Mouse (Mus musculus) liver, adult 2 months (tissue): Measurements from ENCODE around the gene Pdlim4. TPM values are rescaled to one million over a fixed set of nuclear protein-coding genes. Genes with fewer than 3 reads are reported as not detected.

Experiments used
- DNase-seq: peaks from one replicate; pipeline ENCODE4 v3.0.0-alpha.2; 2011; ENCODE audit warnings: low read depth, low spot score; ENCODE audit errors: extremely low read depth
- H3K27ac ChIP-seq: fragments of 200-500 bp; replicated peaks from 2 replicates; pipeline ENCODE4 v1.5.1; 2012; ENCODE audit warnings: low read depth, mild to moderate bottlenecking, control low read depth, inconsistent platforms, low read length; ENCODE audit not compliant: insufficient read depth
- H3K27me3 ChIP-seq: fragments of 200-500 bp; 2 replicates; pipeline ENCODE4 v1.6.1; 2012; ENCODE audit warnings: mild to moderate bottlenecking, moderate library complexity, low read length, inconsistent platforms; ENCODE audit not compliant: control insufficient read depth, insufficient read depth
- H3K36me3 ChIP-seq: fragments of 200-500 bp; 2 replicates; pipeline ENCODE4 v1.6.1; 2012; ENCODE audit warnings: low read length, inconsistent platforms; ENCODE audit not compliant: control insufficient read depth, insufficient read depth
- H3K4me1 ChIP-seq: fragments of 200-500 bp; 2 replicates; pipeline ENCODE4 v1.6.1; 2011; ENCODE audit warnings: low read length; ENCODE audit not compliant: control insufficient read depth, insufficient read depth
- H3K4me3 ChIP-seq: fragments of 200-500 bp; 2 replicates; pipeline ENCODE4 v1.5.1; 2011; ENCODE audit warnings: low read depth, mild to moderate bottlenecking, control low read depth, low read length, moderate library complexity; ENCODE audit not compliant: insufficient read depth
- H3K79me2 ChIP-seq: fragments of 200-500 bp; 2 replicates; pipeline ENCODE4 v1.6.1; 2012; ENCODE audit warnings: inconsistent platforms, mild to moderate bottlenecking, low read length, moderate library complexity; ENCODE audit not compliant: control insufficient read depth, insufficient read depth
- H3K9ac ChIP-seq: fragments of 200-500 bp; 2 replicates; pipeline ENCODE4 v1.6.1; 2012; ENCODE audit warnings: low read depth, mild to moderate bottlenecking, control low read depth, inconsistent platforms, low read length
- CTCF ChIP-seq: fragments of 200-500 bp; IDR thresholded peaks from 2 replicates; pipeline ENCODE4 v1.5.1; 2011; ENCODE audit warnings: low read depth, low read length, control low read depth
- POLR2A ChIP-seq: fragments of 200-500 bp; IDR thresholded peaks from 2 replicates; pipeline ENCODE4 v1.6.1; 2011; ENCODE audit warnings: low read length, control low read depth; ENCODE audit not compliant: insufficient read depth; ENCODE audit errors: extremely low read depth
- WGBS: fragments of 180-500 bp; shearing (Covaris S2); methylation state at CpG from one replicate; pipeline ENCODE4 v1.1.7; 2018; 5-methylcytosine and 5-hydroxymethylcytosine counted together
- polyA plus RNA-seq: library from polyadenylated mRNA; depleted of rRNA; stranded (reverse); fragments of >200 nt; gene quantifications from 2 replicates; pipeline ENCODE4 v1.2.3, GENCODE M21; 2012
- total RNA-seq: library from RNA; depleted of rRNA; stranded (reverse); fragments of >200 nt; gene quantifications from 2 replicates; pipeline ENCODE4 v1.2.3, GENCODE M21; 2014

Gene Pdlim4
- total and polyA plus RNA-seq, 2 experiments = 1.6 to 3.0 TPM

DNA sequence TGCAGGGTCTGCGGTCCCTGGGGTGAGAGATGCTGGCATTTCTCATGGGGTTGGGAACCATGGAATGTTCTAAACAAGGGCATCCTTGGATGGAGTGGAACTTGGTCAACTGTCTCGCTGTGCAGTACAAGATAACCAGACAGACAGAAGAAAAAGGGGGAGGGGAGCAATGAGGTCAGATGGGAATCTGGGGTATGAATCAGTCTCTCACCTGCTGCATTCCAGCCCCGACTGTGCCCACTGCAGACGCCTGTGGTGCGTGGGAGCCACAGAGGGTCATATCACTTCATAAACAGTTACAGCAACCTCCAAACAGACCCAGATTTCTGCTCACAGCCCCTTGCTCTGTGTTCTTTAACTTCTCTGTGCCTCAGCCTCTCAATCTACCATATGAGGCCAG lies 2.4 kb downstream of the Pdlim4 start:
- TF ChIP-seq CTCF = no peak
- TF ChIP-seq POLR2A = no peak
- H3K4me1 ChIP-seq = no peaks in the 10 kb centered on the region
- H3K27ac ChIP-seq = no peak overlapping the region
- DNase-seq = no peak
- no peaks in the 10 kb centered on the region; the same call in 1 of the 2 replicates for H3K27me3 ChIP-seq
- H3K9ac ChIP-seq = no peak overlapping the region
- 85% methylated on average over 5 of the region's 5 CpGs for WGBS
- no peaks in the 10 kb centered on the region for H3K79me2 ChIP-seq
- H3K4me3 ChIP-seq = no peak overlapping the region
- H3K36me3 ChIP-seq = no peaks in the 10 kb centered on the region

- 85% methylated on average over 4 of the region's 4 CpGs for WGBS
- Histone ChIP-seq H3K27me3 (no peaks in the 10 kb centered on the region; the same call in 1 of the 2 replicates), H3K79me2 (no peaks in the 10 kb centered on the region), H3K4me1 (no peaks in the 10 kb centered on the region), H3K36me3 (no peaks in the 10 kb centered on the region), H3K4me3 (no peak overlapping the region), H3K9ac (no peak overlapping the region), H3K27ac (no peak overlapping the region)
- no peak for DNase-seq
- TF ChIP-seq POLR2A (no peak), CTCF (no peak)
Measured at GRCm38 (mm10) chr11:54065915-54066178, 3.0 kb downstream of the Pdlim4 start.

DNA sequence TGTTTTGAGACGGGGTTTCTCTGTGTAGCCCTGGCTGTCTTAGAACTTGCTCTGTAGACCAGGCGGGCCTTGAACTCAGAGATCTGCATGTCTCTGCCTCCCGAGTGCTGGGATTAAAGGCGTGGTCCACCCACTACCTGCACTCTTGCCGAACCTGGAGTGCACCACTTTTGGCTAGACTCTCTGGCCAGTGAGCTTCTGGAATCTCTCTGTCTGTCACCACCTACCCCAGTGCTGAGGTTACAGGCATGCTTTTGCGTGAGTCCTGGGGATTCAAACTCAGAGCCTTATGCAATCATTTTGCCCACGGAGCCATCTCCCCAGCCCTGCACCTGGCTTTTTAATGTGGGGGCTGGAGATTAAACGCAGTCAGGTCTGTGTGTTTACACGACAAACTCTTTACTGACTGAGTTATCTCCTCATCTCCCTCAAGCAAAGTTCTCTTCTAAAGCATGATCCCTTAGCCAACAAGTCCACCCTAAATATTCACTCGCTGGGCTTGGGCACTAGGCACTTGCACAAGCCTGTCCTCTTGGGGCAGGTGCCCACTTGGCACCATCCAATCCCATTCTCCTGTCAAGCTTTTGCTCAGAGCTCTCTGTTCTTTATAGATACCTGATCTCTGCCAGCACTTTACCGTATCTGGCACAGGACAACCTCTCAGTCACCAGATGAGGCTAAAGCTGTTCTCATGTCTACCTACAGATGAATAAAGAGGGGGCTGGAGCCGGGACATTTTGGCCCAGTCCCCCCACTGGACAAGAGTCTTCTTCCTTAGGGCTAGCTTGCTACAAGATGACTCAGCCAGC lies 3.5 kb downstream of the Pdlim4 start:
- no peaks in the 10 kb centered on the region for H3K79me2 ChIP-seq
- H3K9ac ChIP-seq = no peak overlapping the region
- no peak overlapping the region for H3K27ac ChIP-seq
- TF ChIP-seq CTCF = no peak
- no peak for TF ChIP-seq POLR2A
- 60% methylated on average over 12 of the region's 12 CpGs for WGBS
- no peaks in the 10 kb centered on the region; the same call in 1 of the 2 replicates for H3K27me3 ChIP-seq
- no peaks in the 10 kb centered on the region for H3K36me3 ChIP-seq
- H3K4me3 ChIP-seq = no peak overlapping the region
- DNase-seq = no peak
- H3K4me1 ChIP-seq = no peaks in the 10 kb centered on the region

DNA sequence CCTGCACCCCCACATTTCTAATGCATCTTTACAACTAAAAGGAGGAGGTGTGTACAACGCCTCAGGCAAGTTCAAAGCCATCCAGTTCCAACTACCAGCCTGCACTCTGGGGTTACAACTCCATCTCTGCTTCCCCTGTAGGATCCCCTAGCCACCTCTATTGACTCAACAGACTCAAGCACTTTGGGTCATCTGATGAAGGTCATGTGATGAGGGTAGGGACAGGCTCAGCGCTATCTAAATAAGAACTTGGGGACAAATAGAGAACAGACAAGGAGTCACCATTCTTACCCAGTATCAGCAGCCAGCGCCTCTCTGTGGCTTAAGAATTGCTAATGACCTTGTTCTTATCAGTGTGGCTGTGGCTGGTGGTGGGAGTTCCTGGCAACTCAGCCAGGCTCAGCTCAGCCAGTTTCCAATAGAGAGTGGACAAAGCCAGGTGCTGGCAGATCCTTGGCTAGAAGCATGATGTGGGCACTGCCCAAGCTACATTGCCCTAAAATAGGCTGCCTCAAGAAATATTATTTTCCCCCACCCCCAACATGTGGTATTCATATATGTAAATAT lies 4.3 kb downstream of the Pdlim4 start:
- no peaks in the 10 kb centered on the region for H3K79me2 ChIP-seq
- H3K9ac ChIP-seq = no peak overlapping the region
- no peak overlapping the region for H3K4me3 ChIP-seq
- H3K4me1 ChIP-seq = no peaks in the 10 kb centered on the region
- TF ChIP-seq POLR2A (no peak), CTCF (no peak)
- H3K36me3 ChIP-seq = no peaks in the 10 kb centered on the region
- H3K27me3 ChIP-seq = no peaks in the 10 kb centered on the region; the same call in 1 of the 2 replicates
- no peak for DNase-seq
- 64% methylated on average over 3 of the region's 3 CpGs for WGBS
- no peak overlapping the region for H3K27ac ChIP-seq

- Histone ChIP-seq H3K9ac (no peak overlapping the region), H3K27ac (no peak overlapping the region), H3K79me2 (no peaks in the 10 kb centered on the region), H3K36me3 (no peaks in the 10 kb centered on the region), H3K27me3 (no peaks in the 10 kb centered on the region), H3K4me3 (no peak overlapping the region), H3K4me1 (no peaks in the 10 kb centered on the region)
- DNase-seq = no peak
- 94% methylated on average over 10 of the region's 10 CpGs for WGBS
- TF ChIP-seq POLR2A (no peak), CTCF (no peak)
Measured at GRCm38 (mm10) chr11:54063472-54063775, 5.4 kb downstream of the Pdlim4 start.

GRCm38 (mm10) chr11:54062753-54063471 lies 5.9 kb downstream of the Pdlim4 start:
- Histone ChIP-seq H3K4me3 (no peak overlapping the region), H3K27me3 (no peaks in the 10 kb centered on the region), H3K4me1 (no peaks in the 10 kb centered on the region), H3K79me2 (no peaks in the 10 kb centered on the region), H3K36me3 (no peaks in the 10 kb centered on the region), H3K9ac (no peak overlapping the region), H3K27ac (no peak overlapping the region)
- DNase-seq = no peak
- TF ChIP-seq POLR2A (no peak), CTCF (no peak)
- WGBS = 89% methylated on average over 9 of the region's 9 CpGs
